Mouse (Mus musculus) liver, postnatal 0 days (tissue): ENCODE measurements around the gene Gm20388.

Experiments
- CTCF ChIP-seq: sonication (generic); IDR thresholded peaks from 2 replicates; pipeline ENCODE4 v1.5.1; 2016; ENCODE audit warnings: antibody characterized with exemption, low read depth
- EP300 ChIP-seq: IDR thresholded peaks from 2 replicates; pipeline ENCODE4 v1.6.1; 2016; ENCODE audit warnings: antibody characterized with exemption, low read depth, mild to moderate bottlenecking

- TF ChIP-seq CTCF (no peak), EP300 (no peak)
Observed at GRCm38 (mm10) chr8:120316707-120317106, 406.1 kb downstream of the Gm20388 start.
